Mouse (Mus musculus) ES-CJ7 (cell line): ENCODE results near the gene Gpm6a.

Experiments used
- DNase-seq: peaks from one replicate; pipeline ENCODE4 v3.0.0; 2011; ENCODE audit warnings: low read depth, low spot score

Gpm6a gene

DNA sequence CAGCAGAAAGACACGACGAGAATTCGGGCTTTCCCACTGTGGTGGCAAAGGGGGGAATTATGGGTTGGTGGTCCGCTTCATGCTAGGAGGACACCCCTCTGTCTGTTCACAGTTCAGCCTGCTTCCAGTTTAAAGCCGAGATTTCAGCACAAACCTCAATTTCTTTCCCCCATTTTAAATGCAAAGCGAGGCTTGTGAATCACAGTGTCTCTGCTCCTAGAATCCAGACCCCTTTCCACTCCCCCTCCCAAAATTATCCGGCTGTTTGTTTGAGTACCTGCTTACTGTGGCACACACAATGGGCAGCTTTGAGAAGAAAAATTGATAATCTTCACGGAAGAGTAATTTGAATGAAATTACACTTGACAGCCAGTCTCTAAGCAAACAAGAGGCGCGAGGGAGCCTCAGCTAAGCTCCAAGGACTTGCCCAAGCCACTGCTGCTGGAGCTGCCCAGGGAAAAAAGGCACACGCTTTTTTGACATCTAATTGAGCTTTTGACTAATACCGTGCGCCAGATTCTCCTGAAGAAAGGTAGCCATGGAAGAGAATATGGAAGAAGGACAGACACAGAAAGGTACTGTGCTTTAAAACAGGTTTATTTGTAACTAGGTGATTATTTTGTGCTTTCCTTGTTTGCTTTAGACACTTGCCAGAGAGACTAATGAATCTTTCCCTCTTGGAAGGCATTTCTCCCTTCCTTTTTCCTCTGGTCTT lies at the start of gene Gpm6a:
Gene Gpm6a, plus strand, starts transcription at position 103 of the 715 bp plus-strand sequence.
- DNase-seq: no peak

DNA sequence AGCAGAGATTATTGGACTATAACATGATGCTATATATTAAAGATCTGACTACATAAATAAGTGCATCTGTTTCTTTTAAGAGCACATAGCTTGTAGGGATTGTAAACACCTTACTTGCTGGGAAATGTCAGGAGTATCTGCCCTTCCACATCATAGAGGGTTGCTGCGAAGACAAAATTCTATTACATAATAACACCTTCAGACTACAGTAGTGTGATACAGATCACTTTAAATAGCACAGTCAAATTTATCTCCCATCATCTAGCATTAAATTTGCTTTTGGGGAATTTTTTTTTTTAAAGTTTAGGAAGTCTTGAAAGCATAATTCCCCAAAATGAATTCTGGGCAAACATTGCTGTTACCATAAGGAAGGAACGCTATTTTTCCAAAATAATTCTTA lies 41.8 kb upstream of the Gpm6a start:
- no peak for DNase-seq

DNA sequence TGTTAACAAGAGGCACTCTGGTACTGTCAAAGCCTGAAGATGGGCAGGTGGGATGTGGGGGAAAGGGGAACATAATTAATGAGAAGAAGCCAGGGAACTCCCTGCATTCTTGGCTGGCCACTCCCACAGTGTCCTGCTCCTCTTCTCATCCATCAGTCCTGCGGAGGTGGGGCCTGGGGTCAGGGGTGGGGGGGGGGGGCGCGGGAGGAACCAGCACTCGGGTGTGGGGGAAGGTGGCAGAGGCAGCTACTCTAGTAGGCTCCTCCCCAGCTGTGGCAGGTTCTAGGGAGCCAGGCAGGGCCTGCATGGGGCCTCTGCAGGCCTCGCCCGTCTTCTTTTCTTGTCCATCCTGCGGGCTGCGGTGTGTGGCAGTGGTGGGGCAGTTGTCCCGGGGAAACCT lies 36.9 kb upstream of the Gpm6a start:
- no peak for DNase-seq

DNA sequence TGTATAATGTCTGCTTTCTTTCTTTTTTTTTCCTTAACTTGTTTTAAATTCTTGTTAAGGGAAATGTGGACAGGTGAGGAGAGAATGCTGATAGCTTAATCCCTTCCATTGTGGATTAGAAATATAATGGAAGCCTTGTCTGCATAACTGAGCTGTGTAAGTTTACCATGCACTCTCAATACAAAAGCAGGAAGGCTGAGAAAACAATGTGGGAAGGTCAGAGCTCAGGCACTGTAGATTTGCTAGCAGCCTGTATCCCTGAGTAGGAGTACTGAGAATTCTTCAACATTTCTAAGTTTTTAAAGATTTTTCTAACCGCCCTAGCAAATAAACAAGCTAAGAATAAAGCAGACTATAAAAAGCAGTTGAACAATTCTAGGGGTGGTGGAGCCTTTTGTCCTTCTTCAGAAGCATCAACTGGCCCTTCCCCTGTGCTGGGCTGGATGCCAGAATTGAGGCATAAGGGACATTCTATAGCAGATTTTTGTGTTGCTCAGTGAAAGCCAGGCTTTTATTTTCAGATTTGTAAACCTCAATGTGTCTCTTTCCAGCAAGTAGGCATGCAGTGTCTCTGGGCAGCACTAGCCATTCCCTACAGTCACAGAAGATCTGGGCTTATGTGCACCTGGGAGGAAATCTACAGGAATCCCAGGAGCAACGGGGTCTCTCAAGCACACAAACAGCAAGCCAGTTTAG lies 32.3 kb upstream of the Gpm6a start:
- DNase-seq: no peak

DNA sequence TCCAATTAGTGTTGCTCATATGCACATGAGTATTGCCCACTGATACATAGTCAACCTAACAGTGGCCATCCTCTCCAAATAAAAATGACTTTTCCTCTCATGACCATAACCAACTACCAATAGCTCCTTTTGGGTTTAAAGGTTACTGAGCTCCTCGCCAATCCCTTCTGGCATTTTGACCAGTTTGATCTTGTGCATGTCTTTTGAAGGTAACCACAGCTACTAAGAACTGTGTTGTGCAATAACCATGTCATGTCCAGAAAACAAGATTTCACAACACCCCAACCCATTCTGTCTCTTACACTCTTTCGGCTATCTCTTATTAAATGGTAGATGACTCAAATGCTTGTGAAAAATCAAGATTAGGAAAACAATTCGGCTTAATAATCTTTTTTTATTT lies 29.7 kb upstream of the Gpm6a start:
- DNase-seq: no peak

DNA sequence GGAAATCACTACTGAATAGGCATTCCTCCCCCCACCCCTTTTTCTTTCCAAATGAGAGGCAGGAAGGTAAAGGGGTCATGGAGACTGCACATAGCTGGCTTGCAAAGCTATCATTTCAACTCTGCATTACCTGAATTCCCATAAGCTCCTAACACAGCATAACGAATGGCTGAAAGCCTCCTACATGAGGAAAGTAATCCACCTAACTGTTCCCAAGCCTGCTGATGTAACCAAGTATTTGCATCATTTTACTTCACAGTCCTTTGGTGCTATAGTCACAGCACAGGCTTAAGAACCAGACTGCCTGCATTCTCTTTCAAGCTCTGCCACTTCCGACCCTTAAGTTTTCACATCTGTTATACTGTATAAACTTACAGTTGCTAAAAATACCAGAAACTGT lies 22.3 kb upstream of the Gpm6a start:
- no peak for DNase-seq

DNA sequence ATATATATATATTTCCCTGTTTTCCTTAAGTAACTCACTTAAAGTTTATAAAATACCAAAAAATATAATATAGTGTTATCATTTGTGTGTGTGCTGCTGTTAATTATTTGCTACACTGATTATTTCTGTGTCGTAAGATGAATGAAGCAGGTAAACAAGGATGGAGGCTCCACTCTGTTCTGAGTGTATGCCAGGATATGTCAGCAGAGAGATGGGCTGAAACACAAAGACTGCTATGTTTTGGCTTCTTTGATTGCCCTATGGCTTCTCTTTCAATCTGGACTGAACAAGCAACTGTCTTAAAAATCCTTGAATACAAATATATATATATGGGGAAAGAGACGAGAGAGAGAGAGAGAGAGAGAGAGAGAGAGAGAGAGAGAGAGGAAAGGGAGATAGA lies 1.3 kb upstream of the Gpm6a start:
- DNase-seq: no peak

DNA sequence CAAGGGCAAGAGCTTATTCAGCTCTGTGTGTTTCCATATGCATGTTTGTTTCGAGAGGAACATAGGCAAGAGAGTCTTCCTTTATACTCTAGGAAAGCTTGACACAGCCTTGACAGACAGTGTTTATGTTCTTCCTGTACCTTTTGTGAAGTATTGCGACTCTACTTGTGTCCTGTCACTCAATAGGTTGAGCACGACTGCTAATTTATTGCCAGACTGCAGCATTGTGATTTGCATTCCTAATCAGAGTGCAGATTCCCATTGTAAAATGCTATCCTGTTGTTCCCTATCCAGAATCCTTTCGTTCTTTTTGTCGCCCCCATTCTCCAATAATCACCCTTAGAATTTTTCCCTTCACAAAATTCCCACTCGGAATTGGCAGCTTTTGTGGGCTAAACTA lies 613 bp upstream of the Gpm6a start:
- DNase-seq: no peak

DNA sequence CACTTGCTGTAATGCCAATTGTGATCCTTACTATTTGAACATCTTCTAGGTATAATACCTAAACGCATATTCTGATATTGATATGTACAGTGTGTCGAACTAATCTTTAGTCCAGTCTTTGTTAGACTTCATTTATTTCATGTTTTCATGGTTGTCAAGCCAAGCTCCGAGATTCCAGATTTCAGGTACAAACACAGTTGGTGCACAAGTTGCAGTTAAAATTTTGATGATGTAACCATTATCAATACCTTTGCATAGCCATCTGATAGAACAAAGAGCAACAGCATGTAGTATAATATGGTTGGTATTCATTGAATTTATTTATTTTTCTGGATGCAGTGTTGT lies 785 bp downstream of the Gpm6a start:
- DNase-seq: no peak

DNA sequence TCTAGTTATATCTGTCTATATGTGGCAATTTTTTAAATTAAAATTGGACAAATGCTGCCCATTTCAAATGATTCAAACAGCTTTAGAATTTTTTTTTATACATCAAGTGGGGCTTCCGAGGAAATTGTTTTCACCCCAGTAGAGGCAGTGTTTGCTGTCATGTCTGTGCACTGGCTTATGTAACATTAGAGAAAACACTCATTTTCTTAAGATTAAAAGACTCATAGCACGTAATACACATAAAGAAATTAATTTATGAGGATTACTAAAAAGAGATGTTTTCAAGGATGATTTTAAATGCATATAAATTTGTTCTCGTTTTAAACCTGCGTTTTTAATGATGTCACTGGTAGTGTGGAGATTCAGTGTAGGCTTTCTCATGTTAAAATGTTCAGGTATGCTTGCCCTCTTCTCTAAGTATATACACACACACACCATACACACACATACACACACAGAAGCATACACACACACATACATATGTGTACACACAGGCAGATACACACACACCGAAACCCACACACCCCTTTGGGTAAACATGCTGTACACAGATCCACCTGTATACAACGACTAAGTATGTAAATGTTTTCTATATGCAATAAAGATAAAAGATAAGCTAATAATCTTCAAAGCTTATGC lies 1.4 kb downstream of the Gpm6a start:
- DNase-seq: no peak

DNA sequence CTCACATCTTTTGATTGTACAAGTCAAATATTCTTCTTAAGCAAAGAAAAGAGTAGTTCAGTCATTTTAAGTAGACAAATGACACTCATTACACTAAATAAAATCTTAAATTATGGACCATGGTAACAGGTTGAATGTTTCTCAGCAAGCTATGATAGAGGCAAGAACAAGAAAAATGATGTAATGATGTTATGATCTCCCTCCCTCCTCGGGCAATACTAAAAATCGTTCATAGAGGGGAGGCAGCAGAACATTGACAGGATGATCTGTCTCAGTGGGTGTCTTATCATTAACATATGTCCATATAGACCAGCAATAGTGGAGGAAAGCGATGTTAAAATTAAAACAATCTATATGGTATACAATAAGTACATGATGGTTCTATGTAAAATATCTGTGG lies 2.1 kb downstream of the Gpm6a start:
- no peak for DNase-seq

DNA sequence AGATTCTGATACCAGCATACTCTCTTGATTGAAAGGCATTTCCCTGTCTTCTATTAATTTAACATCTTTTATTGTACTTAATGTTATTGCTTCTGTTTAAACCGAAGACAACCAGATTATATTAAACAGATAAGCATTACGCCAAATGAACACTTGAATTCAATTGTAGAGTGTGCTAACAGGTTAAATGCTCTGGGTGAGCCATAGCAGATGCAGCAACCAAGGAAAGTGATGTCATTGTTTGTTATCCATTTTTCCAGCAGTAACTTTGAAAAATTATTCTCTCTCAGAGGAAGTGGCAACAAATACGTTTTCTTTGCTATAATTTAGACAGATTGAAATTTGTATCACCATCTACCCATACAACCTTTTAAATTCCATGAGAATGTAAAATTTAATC lies 2.9 kb downstream of the Gpm6a start:
- DNase-seq: no peak

DNA sequence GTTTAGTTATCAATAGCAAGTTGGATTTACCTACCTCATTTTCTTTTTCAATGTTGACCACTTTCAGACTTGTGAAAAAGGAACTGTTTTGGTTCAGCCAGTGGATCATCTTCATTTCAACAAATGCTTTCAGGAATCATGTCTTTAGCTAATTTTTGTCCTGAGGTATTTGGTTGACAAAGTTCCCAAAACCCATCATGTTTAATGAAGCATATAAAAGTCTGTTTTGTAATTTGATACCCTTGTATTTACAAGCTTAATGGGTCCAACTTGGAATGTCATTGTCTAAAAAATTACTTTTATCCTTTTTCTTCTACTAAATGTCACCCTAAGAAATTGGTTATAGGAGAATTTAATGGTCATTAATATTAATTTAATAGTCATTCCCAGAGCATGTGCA lies 6.9 kb downstream of the Gpm6a start:
- DNase-seq: no peak

DNA sequence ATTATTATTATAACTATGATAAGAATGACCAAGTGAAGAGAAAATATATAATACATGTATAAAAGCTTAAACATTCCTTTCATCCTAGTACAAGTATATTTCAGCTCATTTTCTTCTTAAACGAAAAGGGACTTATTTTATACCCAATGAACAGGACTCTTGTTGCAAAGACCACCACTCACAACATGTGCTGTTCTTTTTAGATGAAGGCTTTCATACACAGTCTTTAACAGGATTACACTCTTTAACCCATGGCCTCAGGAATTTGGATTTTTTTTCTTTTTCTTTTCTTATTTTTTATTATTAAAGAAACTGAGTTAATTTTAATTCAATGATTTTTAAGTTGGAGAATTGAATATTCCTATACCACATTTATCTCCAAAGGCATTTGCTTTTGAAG lies 20.4 kb downstream of the Gpm6a start:
- DNase-seq: no peak

DNA sequence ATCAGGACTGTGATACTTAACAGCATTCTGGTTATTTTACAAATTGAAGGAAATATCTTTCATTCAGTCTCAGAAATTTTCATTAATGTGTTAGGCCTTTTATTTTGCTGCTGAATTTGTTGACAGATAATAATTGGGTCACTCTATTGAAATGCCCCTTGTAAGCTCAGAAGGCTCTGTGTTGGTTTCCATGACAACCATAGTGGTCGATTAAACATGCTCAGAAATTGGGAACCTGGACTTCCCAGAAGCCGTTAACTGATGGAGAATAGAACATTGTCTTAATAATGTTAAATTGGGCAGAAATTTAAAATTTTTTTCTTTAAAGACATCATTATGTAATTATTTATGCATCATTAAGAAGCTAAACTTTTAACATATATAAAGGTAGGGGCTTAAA lies 20.9 kb downstream of the Gpm6a start:
- DNase-seq: no peak

DNA sequence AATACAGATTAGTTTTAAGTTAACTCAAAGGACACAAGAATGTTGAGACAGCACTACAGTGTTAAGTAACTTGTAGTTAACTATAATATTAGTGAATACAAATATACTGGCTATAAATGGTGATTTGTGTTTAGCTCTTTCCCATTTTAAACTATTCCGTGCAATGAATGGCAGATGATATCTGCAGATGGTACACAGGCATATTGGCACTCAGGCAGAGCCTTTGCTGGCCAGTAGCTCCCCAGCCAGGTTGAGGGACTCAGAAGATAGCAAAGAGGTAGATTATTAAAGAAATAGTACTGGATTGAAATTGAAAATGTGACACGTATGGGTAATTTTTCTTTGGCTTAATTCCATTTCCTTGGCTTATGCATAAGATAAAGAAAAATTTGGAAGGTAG lies 21.3 kb downstream of the Gpm6a start:
- DNase-seq: no peak

DNA sequence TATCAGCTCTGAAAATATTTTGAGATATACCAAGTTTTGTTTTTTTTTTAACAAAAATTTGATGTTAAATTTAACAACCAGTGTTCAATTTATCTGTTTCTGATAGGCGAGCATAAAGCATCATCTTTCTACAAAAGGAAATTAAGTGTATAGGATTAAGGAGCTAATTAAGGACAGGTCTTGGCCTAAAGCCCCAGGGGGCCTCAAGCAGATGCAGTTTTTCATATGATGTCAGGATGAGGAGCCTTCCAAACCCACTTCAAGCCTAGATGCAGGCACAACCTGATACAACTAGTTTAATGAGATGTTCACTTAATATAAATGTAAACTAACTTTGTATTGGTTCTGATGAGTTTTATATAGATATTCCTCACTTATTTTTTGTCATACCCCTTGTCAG lies 22.0 kb downstream of the Gpm6a start:
- DNase-seq: no peak

DNA sequence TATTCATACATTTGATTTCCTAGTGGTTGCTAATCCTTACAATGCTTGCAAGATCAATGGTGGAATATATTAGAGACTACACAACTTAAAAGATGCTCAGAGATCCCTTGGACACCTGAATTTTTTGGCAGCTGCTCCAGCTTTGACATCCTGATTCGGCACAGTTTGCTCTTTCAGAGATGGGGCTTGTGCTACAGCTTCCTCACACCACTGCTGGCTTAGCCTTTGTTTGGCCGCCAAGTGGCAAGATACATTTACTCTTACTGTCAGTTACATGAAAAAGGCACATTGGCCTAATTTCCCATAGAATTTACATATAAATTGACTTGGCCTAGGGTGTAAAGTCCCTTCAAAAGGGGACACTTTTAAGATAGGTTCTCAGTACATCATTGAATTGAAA lies 32.1 kb downstream of the Gpm6a start:
- DNase-seq: no peak

DNA sequence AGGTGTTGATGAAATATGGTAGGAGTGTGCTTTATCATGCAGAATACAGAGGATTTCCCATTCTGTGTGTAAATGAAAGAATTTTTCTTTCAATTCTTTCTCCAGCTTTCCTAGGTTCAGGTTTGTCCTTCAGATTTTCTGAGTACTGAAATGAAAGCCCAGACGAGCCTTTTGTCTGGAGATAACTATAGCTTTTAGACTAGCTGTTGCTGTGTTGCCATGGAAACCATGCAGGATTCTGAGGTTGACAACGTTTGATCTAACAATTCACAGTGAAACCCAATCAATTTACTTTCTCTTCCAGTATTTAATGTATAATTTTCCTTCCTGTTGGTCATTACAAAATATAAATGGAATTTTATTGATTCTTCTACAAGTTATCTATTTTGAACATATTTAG lies 34.5 kb downstream of the Gpm6a start:
- no peak for DNase-seq

DNA sequence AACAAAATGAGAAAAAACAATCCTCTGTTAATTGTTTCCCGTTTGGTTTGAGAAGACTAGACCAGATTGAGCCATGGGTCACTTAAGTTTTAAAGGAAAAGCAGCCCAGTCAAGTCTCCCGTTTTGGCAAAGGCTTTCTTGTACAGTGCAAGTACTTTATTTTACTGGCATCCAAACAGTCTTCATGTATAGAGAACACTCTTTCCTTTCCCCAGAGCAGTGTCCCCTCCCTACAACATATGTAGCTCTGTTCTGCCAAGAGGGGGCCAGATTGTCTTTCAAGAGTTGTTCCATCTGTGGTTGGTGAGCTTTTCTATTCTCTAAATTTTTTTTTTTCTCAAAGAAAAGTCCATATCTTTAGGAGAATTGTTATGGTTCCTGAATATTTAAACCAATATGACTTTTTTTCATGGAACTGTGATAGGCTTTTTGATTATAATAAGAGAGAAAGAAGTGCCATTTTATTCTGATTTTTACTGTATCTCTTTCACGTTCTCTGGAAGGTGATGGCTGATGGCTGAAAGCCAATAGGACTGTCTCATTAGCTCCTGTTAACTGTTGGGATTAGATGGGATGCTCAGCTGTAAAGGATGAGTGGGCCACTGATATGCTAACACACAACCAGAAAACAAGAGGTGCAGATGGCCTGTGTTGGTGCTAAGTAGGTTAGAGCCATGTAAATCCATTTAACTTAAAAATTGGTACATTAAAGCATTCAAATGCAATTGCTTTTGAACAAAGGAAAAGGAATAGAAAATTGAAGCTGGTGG lies 37.4 kb downstream of the Gpm6a start:
- DNase-seq: no peak

DNA sequence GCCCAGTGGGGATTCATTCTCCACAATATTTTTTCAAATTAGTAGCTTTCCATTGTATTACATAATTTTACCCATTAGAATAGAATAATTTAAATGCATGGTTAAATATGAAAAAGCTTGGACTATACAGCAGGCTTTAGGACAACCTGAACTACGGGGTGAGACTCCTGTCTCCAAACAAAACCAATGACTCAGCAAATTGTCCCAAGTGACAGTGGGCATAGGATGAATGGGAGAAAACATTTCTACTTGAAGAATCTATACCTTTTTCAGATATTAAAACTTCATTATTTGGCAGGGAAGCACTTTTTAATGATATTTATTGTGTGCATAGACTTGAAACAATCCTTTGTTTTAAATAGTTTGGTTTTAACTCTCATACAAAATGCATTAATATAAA lies 41.0 kb downstream of the Gpm6a start:
- no peak for DNase-seq

DNA sequence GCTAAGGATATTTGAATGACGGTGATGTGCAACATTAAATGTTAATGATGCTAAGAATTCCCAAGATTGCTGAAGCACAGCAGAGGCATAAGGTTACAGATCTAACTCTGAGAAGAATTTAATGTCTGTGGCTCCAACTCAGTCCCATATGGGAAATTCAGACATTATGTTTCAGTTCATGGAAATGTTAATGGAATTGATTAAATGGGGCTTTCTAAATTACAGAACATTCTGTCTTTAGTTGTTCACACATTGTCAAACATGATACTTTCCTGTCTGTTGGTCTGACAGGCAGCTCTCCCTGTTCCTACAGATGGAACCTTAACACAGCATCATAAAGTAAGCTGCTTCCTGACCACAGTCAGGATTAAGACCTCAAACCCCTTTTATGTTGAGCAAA lies 47.8 kb downstream of the Gpm6a start:
- no peak for DNase-seq

DNA sequence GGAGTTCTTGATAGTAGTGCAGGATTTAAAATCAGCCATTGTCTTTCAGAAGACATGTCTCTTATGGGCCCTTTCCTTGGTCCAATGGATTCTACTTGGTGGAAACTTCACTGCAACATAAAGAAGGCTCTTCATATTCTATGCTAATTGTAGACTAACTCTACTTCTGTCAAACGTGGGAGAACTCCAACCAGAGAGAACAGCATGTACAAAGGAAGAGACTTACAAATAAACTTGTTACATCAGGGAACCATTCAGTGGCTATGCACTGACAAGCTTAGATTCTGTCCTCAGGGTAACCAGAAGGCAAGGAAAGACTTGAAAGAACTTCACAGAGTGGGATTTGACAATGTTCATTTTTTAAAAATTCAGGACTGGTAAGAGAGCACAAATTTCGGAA lies 48.3 kb downstream of the Gpm6a start:
- no peak for DNase-seq
